Mouse (Mus musculus) forebrain, postnatal 0 days (tissue): Measurements from ENCODE around the gene Krba1. TPM values are rescaled to one million over a fixed set of nuclear protein-coding genes. Genes with fewer than 3 reads are reported as not detected.

Experiments used
- ATAC-seq: fragments of 200-750 bp; cut with Nextera tagmentation; 2 replicates; pipeline ENCODE4 v1.8.0; 2017; ENCODE audit warnings: mild to moderate bottlenecking, moderate library complexity
- DNase-seq: peaks from one replicate; pipeline ENCODE4 v3.0.0-alpha.2; 2015
- H3K27ac ChIP-seq: fragments of 300-500 bp; sonication (generic); 2 replicates; pipeline ENCODE4 v1.5.1; 2014; ENCODE audit warnings: low read depth, mild to moderate bottlenecking, antibody characterized with exemption, low read length, moderate library complexity, mixed read lengths
- H3K27me3 ChIP-seq: fragments of 300-500 bp; sonication (generic); 2 replicates; pipeline ENCODE4 v1.6.1; 2014; ENCODE audit warnings: mild to moderate bottlenecking, low read length, mixed read lengths; ENCODE audit not compliant: insufficient read depth
- H3K36me3 ChIP-seq: fragments of 300-500 bp; sonication (generic); 2 replicates; pipeline ENCODE4 v1.6.1; 2014; ENCODE audit warnings: mild to moderate bottlenecking, moderate library complexity; ENCODE audit not compliant: insufficient read depth
- H3K4me1 ChIP-seq: fragments of 300-500 bp; sonication (generic); 2 replicates; pipeline ENCODE4 v1.6.1; 2014; ENCODE audit warnings: antibody characterized with exemption; ENCODE audit not compliant: insufficient read depth
- H3K4me2 ChIP-seq: fragments of 300-500 bp; sonication (generic); 2 replicates; pipeline ENCODE4 v1.6.1; 2014; ENCODE audit warnings: low read depth, mild to moderate bottlenecking, moderate library complexity
- H3K4me3 ChIP-seq: fragments of 300-500 bp; sonication (generic); 2 replicates; pipeline ENCODE4 v1.5.1; 2014; ENCODE audit warnings: low read depth, low read length, mixed read lengths
- H3K9ac ChIP-seq: fragments of 300-500 bp; sonication (generic); 2 replicates; pipeline ENCODE4 v1.6.1; 2014; ENCODE audit warnings: mild to moderate bottlenecking
- H3K9me3 ChIP-seq: fragments of 300-500 bp; sonication (generic); 2 replicates; pipeline ENCODE4 v1.6.1; 2016; ENCODE audit warnings: low read length
- CTCF ChIP-seq: sonication (generic); IDR thresholded peaks from 2 replicates; pipeline ENCODE4 v1.5.1; 2016; ENCODE audit warnings: antibody characterized with exemption, control low read depth, low read depth
- WGBS: fragments of 180-500 bp; shearing (Covaris S2); extraction: QIAGEN DNeasy Blood & Tissue Kit; methylation state at CpG from one replicate; pipeline ENCODE4 v1.1.7; 2014; 5-methylcytosine and 5-hydroxymethylcytosine counted together
- polyA plus RNA-seq: library from polyadenylated mRNA; unstranded; fragments of >200 nt; fragmentation: Nextera tagmentation; extraction: Ambion mirVana; gene quantifications from 2 replicates; pipeline ENCODE4 v1.2.1, GENCODE M21; 2015
- total RNA-seq: library from RNA; depleted of rRNA; stranded (reverse); fragments of >200 nt; gene quantifications from 2 replicates; pipeline ENCODE4 v1.2.3, GENCODE M21; 2014

The Krba1 gene
- total and polyA plus RNA-seq, 2 experiments from 2014 or later, result 20.4 to 49.9 TPM

DNA sequence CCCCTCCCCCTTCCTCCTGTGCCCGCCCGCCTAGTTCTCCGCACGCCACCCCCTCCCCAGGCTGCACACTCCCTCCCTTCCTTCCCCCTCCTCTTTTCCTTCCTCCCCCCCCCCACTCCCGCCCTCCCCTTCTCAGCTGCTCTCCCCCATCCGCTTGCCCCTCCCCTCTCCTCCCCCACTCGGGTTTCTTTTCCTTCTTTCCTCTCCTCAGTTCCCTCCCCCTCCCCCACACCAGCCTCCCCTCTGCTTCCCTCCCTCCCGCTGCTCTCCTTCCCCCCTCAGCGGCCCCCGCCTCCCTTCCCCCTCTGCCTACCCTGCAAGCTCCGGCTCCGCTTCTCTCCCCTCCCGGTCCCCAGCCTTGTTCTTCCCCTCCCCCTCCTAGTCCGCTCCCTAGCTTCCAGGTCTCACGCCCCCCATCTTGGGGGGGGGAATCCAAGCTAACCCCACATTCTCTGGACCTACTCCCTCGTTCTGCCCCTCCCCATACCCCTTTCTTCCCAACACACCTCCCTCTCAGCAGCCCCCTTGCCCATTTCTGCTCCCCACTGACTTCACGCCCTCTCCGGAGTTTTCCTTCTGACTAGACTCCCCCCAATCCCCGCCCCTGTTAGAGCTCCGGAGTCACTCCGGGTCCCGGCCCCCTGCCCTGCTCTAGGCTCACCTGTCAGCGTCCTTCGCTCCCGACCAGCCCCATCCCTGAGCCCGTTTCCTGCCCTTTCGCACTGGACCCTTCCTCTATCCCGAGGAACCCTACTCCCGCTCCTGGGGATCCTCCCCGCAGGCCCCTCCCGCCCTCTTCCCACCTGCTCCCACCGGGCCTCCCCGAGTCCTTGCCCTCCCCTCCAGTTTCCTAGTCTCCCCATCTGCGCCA is 49.2 kb downstream of the Krba1 start:
- Histone ChIP-seq H3K9ac (peak overlapping the region; percentile 76), H3K27ac (peak overlapping the region; percentile 87), H3K4me3 (peak overlapping the region; percentile 84), H3K27me3 (no peaks in the 10 kb centered on the region), H3K9me3 (no peaks in the 10 kb centered on the region), H3K4me1 (peaks cover 5% of the 10 kb centered on the region), H3K4me2 (peak overlapping the region; percentile 93), H3K36me3 (peaks cover 14% of the 10 kb centered on the region)
- DNase-seq (peak; percentile 92), ATAC-seq (peak; percentile 83)
- no peak for TF ChIP-seq CTCF
- 2% methylated on average over 31 of the region's 34 CpGs for WGBS

DNA sequence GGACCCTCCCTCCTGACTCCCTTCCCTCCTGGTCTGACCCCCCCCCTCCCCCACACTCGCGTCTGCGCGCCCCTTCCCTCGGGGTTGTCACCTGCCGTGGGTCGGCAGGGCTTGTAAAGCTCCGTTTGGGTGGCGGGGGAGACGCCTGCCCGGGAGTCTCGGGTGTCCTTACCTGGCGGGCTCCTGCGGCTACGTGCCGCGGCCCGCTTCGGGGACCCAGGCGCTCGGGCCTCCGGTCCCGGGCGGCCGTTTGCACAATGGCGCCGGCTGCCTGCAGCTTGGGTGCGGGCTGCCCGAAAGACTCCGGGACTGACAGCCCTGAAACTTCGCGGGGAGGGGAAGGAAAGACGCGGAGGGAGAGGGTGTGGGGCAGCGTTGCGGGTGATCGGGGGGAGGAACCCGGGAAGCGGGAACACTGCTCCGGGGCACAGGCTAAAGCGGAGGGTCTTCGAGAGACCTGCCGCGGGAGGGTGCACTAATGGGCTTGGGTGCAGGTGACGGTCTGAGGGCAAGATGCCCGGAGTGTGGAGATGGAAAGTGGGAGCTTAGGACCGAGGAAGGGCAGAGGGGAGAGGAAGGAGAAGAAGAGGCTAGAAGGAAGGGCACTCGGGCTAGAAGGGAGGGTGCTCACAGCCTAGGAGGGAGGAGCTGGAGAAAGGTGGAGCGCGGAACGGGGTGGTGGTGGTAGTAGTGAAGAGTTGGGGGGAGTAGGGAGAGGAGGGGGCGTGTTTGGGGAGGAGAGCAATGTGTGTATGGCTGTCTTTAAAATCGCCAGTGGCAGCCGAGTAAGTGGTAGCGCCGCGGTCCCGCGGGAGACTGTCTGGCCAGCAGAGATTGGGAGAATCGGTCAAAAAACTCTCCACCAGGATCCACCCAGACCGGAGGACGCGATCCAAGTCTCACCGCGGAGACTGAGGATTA is 50.1 kb downstream of the Krba1 start, which contains the start of gene Zfp467:
TSS of gene Zfp467 (minus strand) at position 645 of the 921 bp plus-strand sequence.
- DNase-seq (peak; percentile 53), ATAC-seq (peak; percentile 39)
- WGBS, result 1% methylated on average over 64 of the region's 65 CpGs
- Histone ChIP-seq H3K4me3 (peak within 1 kb of the TSS; percentile 84), H3K36me3 (peaks cover 14% of the 10 kb centered on the region), H3K9ac (peak within 1 kb of the TSS; percentile 76), H3K4me2 (peak within 1 kb of the TSS; percentile 93), H3K27me3 (no peaks in the 10 kb centered on the region), H3K9me3 (no peaks in the 10 kb centered on the region), H3K27ac (peak within 1 kb of the TSS; percentile 87), H3K4me1 (peaks cover 5% of the 10 kb centered on the region)
- no peak for TF ChIP-seq CTCF

DNA sequence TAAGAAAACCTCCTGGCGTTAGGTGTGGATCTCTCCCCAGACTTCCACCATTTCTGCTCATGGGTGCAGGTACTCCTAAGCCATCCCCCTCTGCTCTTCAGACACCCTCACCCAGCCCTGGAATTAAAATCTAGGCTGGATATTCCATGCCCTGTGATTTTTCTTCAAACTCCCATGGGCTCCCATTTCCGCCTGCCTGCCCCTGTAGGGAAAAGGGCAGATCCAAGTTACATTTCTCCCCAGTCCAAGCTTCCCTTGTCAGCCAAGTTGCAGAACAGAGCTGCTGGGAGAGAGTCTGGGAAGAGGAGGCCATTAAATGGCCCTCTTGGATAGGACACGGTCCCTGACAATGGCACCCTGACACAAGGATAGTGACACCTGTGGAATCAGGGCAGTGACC is 50.9 kb downstream of the Krba1 start:
- Histone ChIP-seq H3K27ac (no peak overlapping the region), H3K4me3 (peak overlapping the region; percentile 84), H3K27me3 (no peaks in the 10 kb centered on the region), H3K36me3 (peaks cover 9% of the 10 kb centered on the region), H3K9ac (peak overlapping the region; percentile 76), H3K4me2 (peak overlapping the region; percentile 93), H3K4me1 (peaks cover 5% of the 10 kb centered on the region), H3K9me3 (no peaks in the 10 kb centered on the region)
- DNase-seq, result no peak
- no peak for TF ChIP-seq CTCF
- ATAC-seq, result no peak
- 40% methylated on average over 3 of the region's 3 CpGs for WGBS

DNA sequence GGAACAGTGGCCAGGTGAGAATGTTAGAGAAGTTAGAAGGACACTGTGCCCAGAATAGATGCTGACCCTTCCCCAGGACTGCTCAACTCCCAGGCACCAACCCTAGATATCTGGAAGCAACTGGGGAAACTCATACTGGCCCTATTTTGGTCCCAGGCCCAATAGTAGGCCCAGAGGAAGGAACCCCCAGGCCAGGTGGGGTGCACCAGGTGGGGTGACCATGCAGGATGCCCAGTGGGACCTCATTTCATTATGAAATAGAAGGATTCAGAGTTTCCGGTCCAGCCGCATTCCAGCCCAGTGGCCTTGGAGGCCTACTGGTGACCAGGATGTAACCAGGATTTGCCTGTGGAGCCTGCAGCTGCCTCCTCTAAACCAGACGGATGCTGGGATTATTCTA is 51.5 kb downstream of the Krba1 start:
- Histone ChIP-seq H3K36me3 (peaks cover 3% of the 10 kb centered on the region; the same call in 1 of the 2 replicates), H3K27ac (no peak overlapping the region), H3K27me3 (no peaks in the 10 kb centered on the region), H3K9ac (no peak overlapping the region), H3K4me1 (peaks cover 5% of the 10 kb centered on the region), H3K4me2 (no peak overlapping the region), H3K9me3 (no peaks in the 10 kb centered on the region), H3K4me3 (no peak overlapping the region)
- DNase-seq, result no peak
- TF ChIP-seq CTCF, result no peak
- WGBS, result 87% methylated on average over 3 of the region's 3 CpGs
- ATAC-seq, result no peak

DNA sequence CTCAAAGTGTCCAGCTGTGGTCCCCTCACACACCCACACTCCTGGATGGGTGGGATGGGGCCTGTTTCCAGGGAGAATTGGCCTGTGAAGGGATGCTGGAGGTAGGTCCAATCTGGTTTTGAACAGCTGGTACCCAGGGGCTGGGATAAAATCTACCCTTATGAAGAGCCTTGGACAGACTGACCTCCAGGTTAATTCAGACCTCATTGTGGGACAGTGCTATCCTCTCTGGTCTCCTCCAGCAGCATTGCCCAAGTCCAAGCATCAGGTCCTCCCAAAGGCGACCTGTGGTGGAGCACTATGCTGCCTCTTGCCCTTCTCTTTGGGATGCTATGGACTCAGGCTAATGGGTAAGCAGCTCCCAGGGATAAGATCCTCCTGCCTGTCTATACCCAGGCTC is 52.5 kb downstream of the Krba1 start, which contains the start of gene Sspo:
TSS of gene Sspo (plus strand) at position 301 of the 400 bp plus-strand sequence.
- H3K9ac ChIP-seq, result no peak within 1 kb of the TSS
- no peaks in the 10 kb centered on the region for H3K36me3 ChIP-seq
- no peaks in the 10 kb centered on the region for H3K9me3 ChIP-seq
- no peak within 1 kb of the TSS for H3K4me2 ChIP-seq
- WGBS, result 76% methylated on average over 1 of the region's 1 CpGs
- peaks cover 5% of the 10 kb centered on the region for H3K4me1 ChIP-seq
- no peak for TF ChIP-seq CTCF
- no peaks in the 10 kb centered on the region for H3K27me3 ChIP-seq
- H3K27ac ChIP-seq, result no peak within 1 kb of the TSS
- DNase-seq (no peak), ATAC-seq (no peak)
- H3K4me3 ChIP-seq, result no peak within 1 kb of the TSS

DNA sequence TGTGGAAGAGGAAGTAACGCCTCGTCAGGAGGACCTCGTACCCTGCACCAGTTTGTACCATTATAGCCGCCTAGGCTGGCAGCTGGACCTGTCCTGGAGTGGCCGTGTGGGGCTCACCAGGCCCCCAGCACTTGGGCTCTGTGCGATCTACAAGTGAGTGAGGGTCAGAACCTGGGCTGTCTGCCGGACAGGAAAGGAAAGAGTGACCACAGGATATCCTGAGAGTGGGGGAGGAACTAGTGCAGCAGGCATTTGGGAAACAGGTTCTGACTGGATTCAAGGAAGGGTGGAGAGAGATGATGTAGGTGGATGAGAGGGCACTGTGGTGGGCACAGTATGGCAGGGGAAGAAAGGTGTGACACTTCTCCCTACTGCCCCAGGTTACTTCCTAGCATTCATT is 53.1 kb downstream of the Krba1 start:
- Histone ChIP-seq H3K4me3 (no peak overlapping the region), H3K27ac (no peak overlapping the region), H3K9ac (no peak overlapping the region), H3K27me3 (no peaks in the 10 kb centered on the region), H3K9me3 (no peaks in the 10 kb centered on the region), H3K4me1 (peaks cover 2% of the 10 kb centered on the region), H3K36me3 (no peaks in the 10 kb centered on the region), H3K4me2 (no peak overlapping the region)
- DNase-seq (no peak), ATAC-seq (no peak)
- no peak for TF ChIP-seq CTCF
- 84% methylated on average over 7 of the region's 7 CpGs for WGBS
